Mouse (Mus musculus) stomach, adult 2 months (tissue): Measurements from ENCODE around the gene Gm7694. TPM values are rescaled to one million over a fixed set of nuclear protein-coding genes. Genes with fewer than 3 reads are reported as not detected.

Experiments
- polyA plus RNA-seq: library from polyadenylated mRNA; depleted of rRNA; stranded (reverse); fragments of >200 nt; gene quantifications from 2 replicates; pipeline ENCODE4 v1.2.3, GENCODE M21; 2012; rRNA removed

Gm7694 gene
- 4.2 and 4.7 TPM in 2 replicates for polyA plus RNA-seq

DNA sequence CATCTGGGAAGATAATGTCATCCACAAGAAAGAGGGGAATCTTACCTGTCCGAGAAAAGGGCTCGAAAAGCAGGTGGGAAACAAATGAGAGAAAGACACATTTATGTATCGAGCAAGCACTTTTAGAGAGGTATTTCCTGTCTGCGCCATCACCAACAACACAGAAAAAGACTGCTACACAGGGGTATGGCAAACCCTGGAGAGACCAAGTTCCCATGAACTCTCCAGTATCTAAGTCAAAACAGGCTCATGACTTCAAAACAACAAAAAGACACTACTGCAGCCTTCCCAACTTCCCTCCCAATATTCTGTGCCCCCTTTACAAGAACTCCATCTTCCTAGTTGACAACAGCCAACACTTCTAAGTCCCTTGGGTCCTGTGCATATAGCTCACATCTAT lies at the start of gene Gm7694:
Gm7694 (minus strand) TSS at position 101 of the 400 bp plus-strand sequence.

DNA sequence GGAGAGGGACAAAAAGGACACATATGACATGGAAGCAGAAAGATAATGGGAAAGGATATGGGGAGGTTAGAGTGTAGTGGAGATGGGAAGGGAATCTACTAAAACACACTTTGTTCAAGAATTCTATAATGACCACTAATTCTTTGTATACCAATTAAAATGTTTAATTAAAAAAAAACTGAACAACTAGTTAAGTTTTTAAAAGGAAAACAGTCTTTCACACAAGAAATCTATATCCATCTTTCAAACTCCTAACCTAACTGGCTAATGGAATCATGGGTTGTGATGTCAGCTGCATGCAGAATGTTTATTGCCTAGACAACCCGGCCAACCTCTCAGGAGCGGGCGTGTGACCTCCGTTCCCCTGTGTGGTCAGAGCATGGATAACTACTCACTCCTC lies 2.4 kb upstream of the Gm7694 start, which contains the start of gene Spata46:
Spata46 (plus strand) TSS at position 301 of the 400 bp plus-strand sequence.

DNA sequence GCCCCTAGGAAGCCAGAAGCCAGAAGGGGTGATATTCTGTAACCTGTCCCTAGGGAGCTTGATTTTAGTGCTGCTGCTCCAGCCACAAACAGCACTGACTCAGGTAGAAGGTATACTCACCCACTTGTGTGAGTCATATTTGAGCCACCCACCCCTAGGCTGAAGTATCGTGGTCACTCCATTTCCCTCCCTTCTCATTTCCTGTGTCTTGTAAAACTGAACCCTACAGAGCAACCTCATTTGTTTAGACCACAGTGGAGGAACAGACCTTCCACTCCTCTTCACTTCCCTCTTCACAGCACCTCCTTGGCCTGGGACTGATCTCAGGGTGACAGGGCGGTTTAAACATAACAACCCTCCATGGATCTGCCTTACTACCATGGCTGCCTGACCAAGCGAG lies 29.1 kb downstream of the Gm7694 start, which contains the start of gene Sh2d1b1:
Sh2d1b1 (plus strand) TSS at position 305 of the 400 bp plus-strand sequence.

Other genes starting within 250 kb of the Gm7694 start
- gene Ddr2, start 195.6 kb downstream of the Gm7694 start, polyA plus RNA-seq: 1.8 and 3.1 TPM in 2 replicates
- 5.6 and 7.3 TPM in 2 replicates for gene Uap1, start 131.4 kb downstream of the Gm7694 start, polyA plus RNA-seq
- 1.9 and 2.8 TPM in 2 replicates for gene Uhmk1, start 90.9 kb downstream of the Gm7694 start, polyA plus RNA-seq
- gene Sh2d1b2, start 73.6 kb downstream of the Gm7694 start, polyA plus RNA-seq: not detected in 2 replicates
- 0.02 and 0.09 TPM in 2 replicates for gene Sh2d1b1, start 29.0 kb downstream of the Gm7694 start, polyA plus RNA-seq
- gene Spata46, start 2.5 kb upstream of the Gm7694 start, polyA plus RNA-seq: not detected in 2 replicates